Mouse (Mus musculus): Measurements from ENCODE around the gene Zfp12. TPM values are rescaled to one million over a fixed set of nuclear protein-coding genes. Genes with fewer than 3 reads are reported as not detected.
"Not testable (repeated sequence)": the region's sequence is repeated elsewhere in the genome, so short reads cannot be mapped to it uniquely, and the experiment has no call there.

Gene Zfp12
- polyA plus RNA-seq (2014; fragmentation: Nextera tagmentation; extraction: Ambion mirVana) = 24.0 and 31.0 TPM in 2 replicates

DNA sequence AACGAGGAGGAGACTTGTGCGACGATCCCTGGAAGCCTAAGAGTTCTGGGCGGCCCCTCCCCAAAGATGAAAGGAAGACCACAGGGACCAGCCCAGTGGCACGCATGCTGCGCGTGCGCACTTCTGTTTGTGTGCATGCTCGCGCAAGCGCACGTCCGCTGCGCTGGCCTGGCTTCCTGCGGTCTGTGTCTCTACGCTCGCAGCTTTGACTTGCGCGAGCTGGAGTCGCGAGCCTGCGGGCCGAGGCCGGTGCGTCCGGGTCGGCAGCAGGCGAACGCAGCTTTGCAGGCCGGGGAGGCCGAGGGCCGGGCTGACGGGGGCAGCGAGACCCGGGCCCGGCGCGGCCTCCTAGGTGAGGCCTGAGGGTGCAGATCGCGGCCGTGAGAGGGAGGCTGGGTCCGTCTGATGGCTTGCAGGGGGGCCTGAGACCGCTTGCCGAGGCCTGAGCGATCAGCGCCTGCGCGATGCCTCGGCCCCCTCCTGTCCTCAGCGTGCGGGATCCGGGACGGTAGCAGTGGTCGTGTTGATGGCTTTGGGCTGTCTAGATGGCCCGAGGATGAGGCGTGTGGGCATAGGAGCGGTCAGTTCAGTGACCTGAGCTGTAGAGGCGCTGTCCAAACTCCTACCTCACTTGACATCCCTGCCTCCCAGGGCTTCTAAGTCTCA is at the start of gene Zfp12:
Gene Zfp12 (plus strand): TSS at position 136 of the 666 bp plus-strand sequence.
- H3K4me3 ChIP-seq (ENCODE audit: low read depth, low read length) = peak within 1 kb of the TSS; percentile 85
- H3K4me2 ChIP-seq (ENCODE audit: low read depth, low read length) = peak within 1 kb of the TSS; percentile 82
- peaks cover 3% of the 10 kb centered on the region; the same call in 1 of the 2 replicates for H3K36me3 ChIP-seq (ENCODE audit: control insufficient read depth, insufficient read depth, low read length)
- under 1% methylated on average over 58 of the region's 58 CpGs for WGBS
- H3K9me3 ChIP-seq (ENCODE audit: control insufficient read depth, low read length) = no peaks in the 10 kb centered on the region
- peaks cover 10% of the 10 kb centered on the region for H3K4me1 ChIP-seq (ENCODE audit: control insufficient read depth, insufficient read depth, low read length)
- peak within 1 kb of the TSS; percentile 90 for H3K9ac ChIP-seq (replicated peaks; ENCODE audit: low read depth, low read length)
- peak within 1 kb of the TSS; percentile 87 for H3K27ac ChIP-seq (ENCODE audit: low read depth, low read length)
- peak; percentile 98 for ATAC-seq (ENCODE audit: low read depth)
- H3K27me3 ChIP-seq (ENCODE audit: control insufficient read depth, insufficient read depth, low read length) = no peaks in the 10 kb centered on the region

DNA sequence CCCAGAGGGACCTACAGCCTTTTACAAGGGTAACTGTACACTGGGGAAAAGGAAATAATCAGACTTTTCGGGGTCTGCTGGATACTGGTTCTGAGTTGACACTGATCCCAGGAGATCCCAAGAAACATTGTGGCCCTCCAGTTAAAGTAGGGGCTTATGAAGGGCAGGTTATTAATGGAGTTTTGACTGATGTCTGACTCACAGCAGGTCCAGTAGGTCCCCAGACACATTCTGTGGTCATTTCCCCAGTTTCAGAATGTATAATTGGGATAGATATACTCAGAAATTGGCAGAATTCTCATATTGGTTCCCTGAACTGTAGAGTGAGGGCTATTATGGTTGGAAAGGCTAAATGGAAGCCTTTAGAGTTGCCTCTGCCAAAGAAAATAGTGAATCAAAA is 46.9 kb upstream of the Zfp12 start:
- not testable (repeated sequence) for H3K27ac ChIP-seq (ENCODE audit: low read depth, low read length); H3K27me3 ChIP-seq (ENCODE audit: control insufficient read depth, insufficient read depth, low read length); H3K4me2 ChIP-seq (ENCODE audit: low read depth, low read length); H3K9me3 ChIP-seq (ENCODE audit: control insufficient read depth, low read length); ATAC-seq (ENCODE audit: low read depth); H3K4me3 ChIP-seq (ENCODE audit: low read depth, low read length); H3K4me1 ChIP-seq (ENCODE audit: control insufficient read depth, insufficient read depth, low read length); H3K36me3 ChIP-seq (ENCODE audit: control insufficient read depth, insufficient read depth, low read length); H3K9ac ChIP-seq (replicated peaks; ENCODE audit: low read depth, low read length)
- no CpG with 5 or more reads among the region's 1 CpGs for WGBS

DNA sequence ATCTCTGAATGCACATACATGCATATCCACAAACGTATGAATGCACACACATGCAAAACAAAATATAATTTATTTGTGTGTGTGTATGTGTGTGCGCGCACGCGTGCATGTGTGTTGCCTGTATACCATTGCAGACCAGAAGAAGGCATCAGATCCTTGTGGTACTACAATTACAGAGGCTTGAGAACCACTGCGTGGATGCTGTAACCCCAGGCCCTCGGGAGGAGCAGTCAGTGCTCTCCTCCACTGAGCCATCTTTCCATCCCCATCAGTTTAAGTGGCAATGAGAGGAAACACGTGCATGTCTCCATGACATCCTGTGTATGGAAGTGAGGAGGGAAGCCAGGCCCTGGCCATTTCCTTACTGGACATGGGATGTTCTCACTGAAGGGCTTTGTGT is 42.2 kb upstream of the Zfp12 start:
- Histone ChIP-seq H3K4me3 (ENCODE audit: low read depth, low read length) (no peak overlapping the region), H3K4me1 (ENCODE audit: control insufficient read depth, insufficient read depth, low read length) (no peaks in the 10 kb centered on the region), H3K27ac (ENCODE audit: low read depth, low read length) (no peak overlapping the region), H3K4me2 (ENCODE audit: low read depth, low read length) (no peak overlapping the region), H3K27me3 (ENCODE audit: control insufficient read depth, insufficient read depth, low read length) (no peaks in the 10 kb centered on the region), H3K9ac (replicated peaks; ENCODE audit: low read depth, low read length) (no peak overlapping the region), H3K9me3 (ENCODE audit: control insufficient read depth, low read length) (no peaks in the 10 kb centered on the region), H3K36me3 (ENCODE audit: control insufficient read depth, insufficient read depth, low read length) (no peaks in the 10 kb centered on the region)
- ATAC-seq (ENCODE audit: low read depth) = no peak
- WGBS = 87% methylated on average over 8 of the region's 8 CpGs

DNA sequence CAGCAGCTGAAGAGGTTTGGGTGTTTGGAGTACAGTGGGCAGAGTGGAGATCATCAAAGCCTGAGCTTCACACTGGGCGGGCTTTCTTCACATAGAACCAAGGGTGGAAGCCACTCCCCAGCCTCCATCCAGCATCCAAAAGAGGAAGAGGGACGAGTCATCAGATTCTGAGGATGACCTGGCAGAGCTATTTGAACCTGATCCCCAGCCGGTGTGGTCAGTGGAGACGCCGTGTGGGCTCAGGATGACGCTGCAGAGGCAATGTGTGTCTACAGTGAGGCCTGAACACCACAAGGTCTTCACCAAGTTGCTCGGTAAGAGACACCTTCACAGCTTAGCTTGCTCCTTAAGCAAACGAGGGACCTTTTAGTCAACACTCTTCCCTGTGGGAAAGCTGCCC is 40.2 kb upstream of the Zfp12 start:
- not testable (repeated sequence) for H3K9ac ChIP-seq (replicated peaks; ENCODE audit: low read depth, low read length); ATAC-seq (ENCODE audit: low read depth); H3K4me3 ChIP-seq (ENCODE audit: low read depth, low read length); H3K36me3 ChIP-seq (ENCODE audit: control insufficient read depth, insufficient read depth, low read length); H3K27me3 ChIP-seq (ENCODE audit: control insufficient read depth, insufficient read depth, low read length); H3K4me2 ChIP-seq (ENCODE audit: low read depth, low read length); H3K27ac ChIP-seq (ENCODE audit: low read depth, low read length); H3K9me3 ChIP-seq (ENCODE audit: control insufficient read depth, low read length); H3K4me1 ChIP-seq (ENCODE audit: control insufficient read depth, insufficient read depth, low read length)
- WGBS = 76% methylated on average over 8 of the region's 8 CpGs

DNA sequence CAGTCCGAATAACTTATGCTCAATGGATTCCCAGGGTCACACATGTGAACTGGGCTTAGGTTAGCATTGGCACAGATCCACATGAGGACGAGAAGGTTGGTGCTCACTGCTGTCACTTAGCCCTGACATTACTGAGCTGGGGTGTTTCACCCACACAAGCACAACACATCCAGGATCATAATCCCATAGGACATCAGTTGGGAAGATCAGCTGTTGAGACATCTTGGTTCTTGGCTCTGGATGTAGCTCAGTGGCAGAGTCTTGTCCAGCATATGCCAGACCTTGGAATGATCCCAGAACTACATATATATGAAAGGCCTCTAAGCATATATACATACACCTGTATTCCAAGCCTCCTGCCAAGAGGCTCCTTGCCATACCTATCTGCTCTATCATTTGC is 39.8 kb upstream of the Zfp12 start:
- no peaks in the 10 kb centered on the region for H3K36me3 ChIP-seq (ENCODE audit: control insufficient read depth, insufficient read depth, low read length)
- no peaks in the 10 kb centered on the region for H3K9me3 ChIP-seq (ENCODE audit: control insufficient read depth, low read length)
- no peaks in the 10 kb centered on the region for H3K27me3 ChIP-seq (ENCODE audit: control insufficient read depth, insufficient read depth, low read length)
- ATAC-seq (ENCODE audit: low read depth) = no peak
- WGBS = 83% methylated on average over 2 of the region's 2 CpGs
- no peak overlapping the region for H3K27ac ChIP-seq (ENCODE audit: low read depth, low read length)
- no peak overlapping the region for H3K4me2 ChIP-seq (ENCODE audit: low read depth, low read length)
- H3K9ac ChIP-seq (replicated peaks; ENCODE audit: low read depth, low read length) = no peak overlapping the region
- H3K4me3 ChIP-seq (ENCODE audit: low read depth, low read length) = no peak overlapping the region
- no peaks in the 10 kb centered on the region for H3K4me1 ChIP-seq (ENCODE audit: control insufficient read depth, insufficient read depth, low read length)

DNA sequence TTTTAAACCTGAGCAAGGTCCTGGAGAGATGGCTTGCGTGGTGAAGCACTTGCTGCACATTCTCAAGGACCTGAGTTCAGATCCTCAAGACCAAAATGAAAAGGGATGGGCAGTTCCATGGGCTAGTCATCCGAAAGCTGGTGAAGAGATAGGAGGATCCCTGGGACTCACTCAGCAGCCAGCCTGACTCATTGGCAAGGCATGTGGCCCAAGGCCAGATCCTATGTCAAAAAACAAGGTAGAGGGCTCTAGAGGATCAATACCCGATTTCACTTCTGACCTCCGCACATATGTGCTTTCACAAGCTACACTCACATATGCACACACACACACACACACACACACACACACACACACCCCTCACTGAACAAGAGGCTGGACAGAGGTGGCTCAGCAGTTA is 38.5 kb upstream of the Zfp12 start:
- Histone ChIP-seq H3K9ac (replicated peaks; ENCODE audit: low read depth, low read length) (no peak overlapping the region), H3K27me3 (ENCODE audit: control insufficient read depth, insufficient read depth, low read length) (no peaks in the 10 kb centered on the region), H3K36me3 (ENCODE audit: control insufficient read depth, insufficient read depth, low read length) (no peaks in the 10 kb centered on the region), H3K4me2 (ENCODE audit: low read depth, low read length) (no peak overlapping the region), H3K27ac (ENCODE audit: low read depth, low read length) (no peak overlapping the region), H3K4me3 (ENCODE audit: low read depth, low read length) (no peak overlapping the region), H3K4me1 (ENCODE audit: control insufficient read depth, insufficient read depth, low read length) (no peaks in the 10 kb centered on the region), H3K9me3 (ENCODE audit: control insufficient read depth, low read length) (no peaks in the 10 kb centered on the region)
- WGBS = 91% methylated on average over 4 of the region's 4 CpGs
- ATAC-seq (ENCODE audit: low read depth) = no peak

DNA sequence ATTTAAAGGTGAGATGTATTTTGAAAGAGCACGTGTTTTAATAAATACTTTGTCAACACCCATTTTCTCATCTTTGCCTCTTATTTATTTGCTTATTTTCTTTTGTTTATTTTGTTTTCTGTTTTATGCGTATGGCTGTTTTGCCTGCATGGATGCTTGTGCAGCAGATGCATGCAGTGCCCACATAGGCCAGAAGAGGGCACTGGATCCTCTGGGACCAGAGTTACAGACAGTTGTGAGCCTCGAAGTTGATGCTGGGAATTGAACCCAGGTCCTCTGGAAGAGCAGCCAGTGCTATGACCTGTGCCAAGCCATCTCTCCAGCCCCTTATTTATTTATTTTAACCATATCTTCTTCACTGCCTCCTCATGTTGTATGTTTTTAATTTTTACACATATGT is 29.9 kb upstream of the Zfp12 start:
- no peaks in the 10 kb centered on the region for H3K27me3 ChIP-seq (ENCODE audit: control insufficient read depth, insufficient read depth, low read length)
- no peaks in the 10 kb centered on the region for H3K36me3 ChIP-seq (ENCODE audit: control insufficient read depth, insufficient read depth, low read length)
- no peaks in the 10 kb centered on the region for H3K9me3 ChIP-seq (ENCODE audit: control insufficient read depth, low read length)
- H3K4me2 ChIP-seq (ENCODE audit: low read depth, low read length) = no peak overlapping the region
- WGBS = 74% methylated on average over 3 of the region's 3 CpGs
- no peak overlapping the region for H3K4me3 ChIP-seq (ENCODE audit: low read depth, low read length)
- H3K4me1 ChIP-seq (ENCODE audit: control insufficient read depth, insufficient read depth, low read length) = no peaks in the 10 kb centered on the region
- no peak for ATAC-seq (ENCODE audit: low read depth)
- no peak overlapping the region for H3K9ac ChIP-seq (replicated peaks; ENCODE audit: low read depth, low read length)
- no peak overlapping the region for H3K27ac ChIP-seq (ENCODE audit: low read depth, low read length)

DNA sequence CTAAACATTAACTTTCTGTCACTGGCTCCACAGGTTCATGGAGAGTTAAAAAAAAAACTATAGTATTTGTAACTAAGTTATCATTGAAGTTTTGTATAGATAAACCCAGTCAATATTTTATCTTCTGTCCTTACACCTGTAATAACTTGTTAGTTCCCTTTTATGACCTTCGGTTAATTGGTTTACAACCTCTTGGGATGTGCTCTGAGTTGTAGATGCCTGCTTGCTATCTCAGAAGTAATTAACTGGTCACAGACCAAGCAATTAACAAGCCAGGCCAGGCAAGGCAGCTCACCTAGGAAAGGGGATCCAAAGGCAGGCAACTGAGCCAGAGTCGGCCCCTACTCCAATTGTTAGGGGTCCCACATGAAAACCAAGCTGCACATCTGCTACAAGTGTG is 21.1 kb upstream of the Zfp12 start:
- no peaks in the 10 kb centered on the region for H3K4me1 ChIP-seq (ENCODE audit: control insufficient read depth, insufficient read depth, low read length)
- H3K9ac ChIP-seq (replicated peaks; ENCODE audit: low read depth, low read length) = no peak overlapping the region
- H3K4me2 ChIP-seq (ENCODE audit: low read depth, low read length) = no peak overlapping the region
- no peak for ATAC-seq (ENCODE audit: low read depth)
- H3K4me3 ChIP-seq (ENCODE audit: low read depth, low read length) = no peak overlapping the region
- H3K9me3 ChIP-seq (ENCODE audit: control insufficient read depth, low read length) = no peaks in the 10 kb centered on the region
- H3K27ac ChIP-seq (ENCODE audit: low read depth, low read length) = no peak overlapping the region
- 63% methylated on average over 2 of the region's 2 CpGs for WGBS
- H3K27me3 ChIP-seq (ENCODE audit: control insufficient read depth, insufficient read depth, low read length) = no peaks in the 10 kb centered on the region
- H3K36me3 ChIP-seq (ENCODE audit: control insufficient read depth, insufficient read depth, low read length) = no peaks in the 10 kb centered on the region

DNA sequence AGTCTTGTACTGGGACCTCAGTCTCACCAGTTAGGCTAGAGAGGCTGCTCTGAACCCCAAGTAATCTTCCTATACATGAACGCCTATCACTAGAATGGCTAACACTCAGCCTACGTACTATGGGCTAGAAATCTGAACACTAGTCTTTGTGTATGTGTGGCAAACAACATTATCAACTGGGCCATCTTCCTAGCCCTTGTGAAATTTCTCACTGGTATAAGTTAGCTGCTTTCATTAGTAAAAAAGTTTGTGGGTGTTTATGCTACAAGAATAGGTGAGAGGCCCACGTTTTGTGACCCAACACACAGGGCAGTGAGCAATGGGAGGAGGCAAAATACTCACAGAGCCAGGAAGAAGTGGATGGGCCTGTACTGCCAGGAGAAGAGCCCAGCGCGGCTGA is 14.0 kb upstream of the Zfp12 start:
- WGBS = 78% methylated on average over 5 of the region's 5 CpGs

More for the DNA sequence above, 14.0 kb upstream of the Zfp12 start:
- H3K9ac ChIP-seq (replicated peaks; ENCODE audit: low read depth, low read length) = no peak overlapping the region
- H3K9me3 ChIP-seq (ENCODE audit: control insufficient read depth, low read length) = no peaks in the 10 kb centered on the region
- no peak overlapping the region for H3K4me3 ChIP-seq (ENCODE audit: low read depth, low read length)
- H3K36me3 ChIP-seq (ENCODE audit: control insufficient read depth, insufficient read depth, low read length) = no peaks in the 10 kb centered on the region
- ATAC-seq (ENCODE audit: low read depth) = no peak
- H3K27me3 ChIP-seq (ENCODE audit: control insufficient read depth, insufficient read depth, low read length) = no peaks in the 10 kb centered on the region
- H3K4me1 ChIP-seq (ENCODE audit: control insufficient read depth, insufficient read depth, low read length) = no peaks in the 10 kb centered on the region
- no peak overlapping the region for H3K27ac ChIP-seq (ENCODE audit: low read depth, low read length)
- no peak overlapping the region for H3K4me2 ChIP-seq (ENCODE audit: low read depth, low read length)
